Mouse (Mus musculus) hindbrain, postnatal 0 days (tissue): ENCODE results near the gene Ism1. TPM values are rescaled to one million over a fixed set of nuclear protein-coding genes. Genes with fewer than 3 reads are reported as not detected.

ENCODE experiments used
- ATAC-seq: fragments of 200-750 bp; cut with Nextera tagmentation; 2 replicates; pipeline ENCODE4 v1.8.0; 2017; ENCODE audit warnings: mild to moderate bottlenecking, moderate TSS enrichment, moderate library complexity
- DNase-seq: peaks from one replicate; pipeline ENCODE4 v3.0.0-alpha.2; 2015; ENCODE audit warnings: low spot score
- H3K27ac ChIP-seq: fragments of 300-500 bp; sonication (generic); 2 replicates; pipeline ENCODE4 v1.5.1; 2014; ENCODE audit warnings: mild to moderate bottlenecking
- H3K27me3 ChIP-seq: fragments of 300-500 bp; sonication (generic); 2 replicates; pipeline ENCODE4 v1.6.1; 2014; ENCODE audit warnings: low read length, mixed read lengths; ENCODE audit not compliant: insufficient read depth
- H3K36me3 ChIP-seq: fragments of 300-500 bp; sonication (generic); 2 replicates; pipeline ENCODE4 v1.6.1; 2014; ENCODE audit warnings: low read length, mixed read lengths; ENCODE audit not compliant: insufficient read depth
- H3K4me1 ChIP-seq: fragments of 300-500 bp; sonication (generic); 2 replicates; pipeline ENCODE4 v1.6.1; 2014; ENCODE audit warnings: antibody characterized with exemption, low read length, mixed read lengths; ENCODE audit not compliant: insufficient read depth
- H3K4me2 ChIP-seq: fragments of 300-500 bp; sonication (generic); 2 replicates; pipeline ENCODE4 v1.6.1; 2014; ENCODE audit warnings: low read depth, mild to moderate bottlenecking, low read length, moderate library complexity, mixed read lengths
- H3K4me3 ChIP-seq: fragments of 300-500 bp; sonication (generic); 2 replicates; pipeline ENCODE4 v1.5.1; 2014; ENCODE audit warnings: low read length
- H3K9ac ChIP-seq: fragments of 300-500 bp; sonication (generic); replicated peaks from 2 replicates; pipeline ENCODE4 v1.6.1; 2014; ENCODE audit warnings: mild to moderate bottlenecking, low read length, moderate library complexity, mixed read lengths
- H3K9me3 ChIP-seq: fragments of 300-500 bp; sonication (generic); 2 replicates; pipeline ENCODE4 v1.6.1; 2016; ENCODE audit warnings: low read length, mixed read lengths
- CTCF ChIP-seq: IDR thresholded peaks from 2 replicates; pipeline ENCODE4 v1.5.1; 2016; ENCODE audit warnings: antibody characterized with exemption, control low read depth, low read depth
- WGBS: fragments of 180-500 bp; shearing (Covaris S2); extraction: QIAGEN DNeasy Blood & Tissue Kit; methylation state at CpG from one replicate; pipeline ENCODE4 v1.1.7; 2014; 5-methylcytosine and 5-hydroxymethylcytosine counted together
- polyA plus RNA-seq: library from polyadenylated mRNA; unstranded; fragments of >200 nt; fragmentation: Nextera tagmentation; extraction: Ambion mirVana; gene quantifications from 2 replicates; pipeline ENCODE4 v1.2.1, GENCODE M21; 2015
- total RNA-seq: library from RNA; depleted of rRNA; stranded (reverse); fragments of >200 nt; gene quantifications from 2 replicates; pipeline ENCODE4 v1.2.3, GENCODE M21; 2014

Gene Ism1
- total and polyA plus RNA-seq, 2 experiments from 2014 or later, result 0.88 to 2.1 TPM

DNA sequence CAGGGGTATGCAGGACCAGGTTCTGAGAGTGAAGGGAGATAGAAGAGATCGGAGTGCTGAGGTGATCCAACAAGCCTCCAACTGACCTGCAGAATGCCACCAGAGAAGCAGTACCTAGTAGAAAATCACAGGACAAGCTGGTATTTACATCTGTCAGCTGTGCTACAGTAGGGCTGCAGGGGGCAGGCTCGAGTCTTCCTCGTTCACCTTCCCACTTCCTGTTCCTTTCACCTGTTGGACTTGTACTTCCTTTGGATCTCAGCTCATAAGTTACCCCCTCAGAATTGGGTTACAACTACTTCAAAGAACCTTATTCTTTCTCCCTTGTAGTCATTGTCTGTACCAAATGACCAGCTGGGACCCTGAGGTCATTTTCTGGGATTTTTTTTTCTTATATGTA lies 47.4 kb downstream of the Ism1 start:
- Histone ChIP-seq H3K36me3 (no peaks in the 10 kb centered on the region), H3K27me3 (no peaks in the 10 kb centered on the region), H3K4me2 (no peak overlapping the region), H3K9ac (no peak overlapping the region), H3K4me3 (no peak overlapping the region), H3K27ac (no peak overlapping the region), H3K9me3 (no peaks in the 10 kb centered on the region), H3K4me1 (no peaks in the 10 kb centered on the region)
- ATAC-seq (no peak), DNase-seq (no peak)
- WGBS, result 77% methylated on average over 3 of the region's 3 CpGs
- no peak for TF ChIP-seq CTCF

DNA sequence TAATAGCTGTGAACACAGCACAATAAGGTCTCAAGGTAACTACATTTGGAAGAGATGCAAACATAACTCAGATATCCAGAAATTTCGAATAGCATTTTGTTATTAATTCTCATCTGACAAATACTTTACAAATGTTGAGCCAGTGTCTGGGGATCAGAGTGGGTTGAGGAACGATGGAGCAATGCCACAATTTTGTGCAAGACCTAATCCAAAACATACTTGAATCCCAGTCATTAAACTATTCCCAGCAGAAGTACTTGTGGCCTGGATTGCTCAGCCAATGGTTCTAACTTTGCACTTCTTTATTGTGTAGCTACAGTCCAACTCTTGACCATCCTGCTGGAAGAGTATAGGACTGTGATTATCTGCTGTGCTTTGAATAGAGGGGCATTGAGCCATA lies 50.1 kb downstream of the Ism1 start:
- Histone ChIP-seq H3K27me3 (no peaks in the 10 kb centered on the region), H3K4me1 (no peaks in the 10 kb centered on the region), H3K4me3 (no peak overlapping the region), H3K36me3 (no peaks in the 10 kb centered on the region), H3K4me2 (no peak overlapping the region), H3K9me3 (no peaks in the 10 kb centered on the region), H3K27ac (no peak overlapping the region), H3K9ac (no peak overlapping the region)
- DNase-seq, result no peak
- 88% methylated on average over 2 of the region's 2 CpGs for WGBS
- TF ChIP-seq CTCF, result no peak
- ATAC-seq, result no peak

DNA sequence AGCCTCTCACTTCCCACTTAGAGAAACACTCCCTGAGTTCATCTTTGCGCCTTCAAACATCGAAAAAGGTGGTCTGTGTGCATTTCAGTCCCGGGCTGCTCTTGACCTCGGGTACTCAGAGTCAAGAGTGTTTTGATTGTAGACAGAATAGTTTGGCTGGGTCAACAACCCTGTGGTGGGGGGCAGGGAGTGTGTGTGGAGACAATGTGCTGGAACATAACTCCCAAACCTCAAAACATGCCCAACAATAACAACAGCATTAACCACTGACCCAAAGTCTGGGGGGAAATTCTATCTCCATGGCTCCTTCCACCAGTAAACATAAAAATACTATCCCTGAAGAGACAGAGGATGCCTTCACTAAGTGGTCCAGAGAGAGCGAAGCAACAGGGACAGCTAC lies 51.4 kb downstream of the Ism1 start:
- H3K4me2 ChIP-seq, result no peak overlapping the region
- no peaks in the 10 kb centered on the region for H3K9me3 ChIP-seq
- DNase-seq (no peak), ATAC-seq (no peak)
- no peak overlapping the region for H3K9ac ChIP-seq
- 86% methylated on average over 5 of the region's 5 CpGs for WGBS
- H3K36me3 ChIP-seq, result no peaks in the 10 kb centered on the region
- H3K4me3 ChIP-seq, result no peak overlapping the region
- no peak overlapping the region for H3K27ac ChIP-seq
- no peaks in the 10 kb centered on the region for H3K4me1 ChIP-seq
- no peaks in the 10 kb centered on the region for H3K27me3 ChIP-seq
- TF ChIP-seq CTCF, result no peak

DNA sequence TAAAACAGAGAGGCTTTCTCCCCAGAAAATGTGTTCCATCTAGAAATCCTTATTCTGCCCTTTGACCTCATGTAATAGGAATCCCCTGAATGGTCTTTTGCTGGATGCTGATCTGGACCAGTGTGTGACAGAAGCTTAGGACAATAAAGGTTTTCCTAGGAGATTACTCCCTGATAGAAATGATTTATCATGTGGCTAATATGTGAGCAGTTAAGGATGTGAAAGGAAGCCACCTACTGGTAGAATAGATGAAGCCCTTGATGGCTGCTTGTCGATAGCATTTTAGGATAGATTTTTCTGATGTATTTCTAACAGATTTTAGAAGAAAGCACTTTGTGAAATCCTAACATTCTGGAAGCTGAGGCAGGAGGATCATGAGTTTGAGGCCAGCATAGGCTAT lies 64.4 kb downstream of the Ism1 start:
- no peak overlapping the region for H3K27ac ChIP-seq
- WGBS, result 64% methylated on average over 1 of the region's 1 CpGs
- DNase-seq (peak; percentile 20), ATAC-seq (no peak)
- no peak overlapping the region for H3K4me3 ChIP-seq
- no peaks in the 10 kb centered on the region for H3K9me3 ChIP-seq
- no peaks in the 10 kb centered on the region for H3K4me1 ChIP-seq
- no peaks in the 10 kb centered on the region for H3K27me3 ChIP-seq
- H3K4me2 ChIP-seq, result no peak overlapping the region
- no peak overlapping the region for H3K9ac ChIP-seq
- TF ChIP-seq CTCF, result peak; percentile 56
- H3K36me3 ChIP-seq, result no peaks in the 10 kb centered on the region

DNA sequence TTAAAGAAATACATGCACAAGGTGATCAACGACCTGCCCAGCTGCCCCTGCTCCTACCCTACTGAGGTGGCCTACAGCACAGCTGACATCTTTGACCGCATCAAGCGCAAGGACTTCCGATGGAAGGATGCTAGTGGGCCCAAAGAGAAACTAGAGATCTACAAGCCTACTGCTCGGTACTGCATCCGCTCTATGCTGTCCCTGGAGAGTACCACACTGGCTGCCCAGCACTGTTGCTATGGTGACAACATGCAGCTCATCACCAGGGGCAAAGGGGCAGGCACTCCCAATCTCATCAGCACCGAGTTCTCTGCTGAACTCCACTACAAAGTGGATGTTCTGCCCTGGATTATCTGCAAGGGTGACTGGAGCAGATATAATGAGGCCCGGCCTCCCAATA lies 79.0 kb downstream of the Ism1 start:
- peak; percentile 32; the same call in 1 of the 2 replicates for ATAC-seq
- Histone ChIP-seq H3K4me3 (no peak overlapping the region), H3K27ac (no peak overlapping the region), H3K9ac (no peak overlapping the region), H3K9me3 (no peaks in the 10 kb centered on the region), H3K4me2 (no peak overlapping the region), H3K4me1 (no peaks in the 10 kb centered on the region), H3K27me3 (no peaks in the 10 kb centered on the region), H3K36me3 (no peaks in the 10 kb centered on the region)
- no peak for TF ChIP-seq CTCF
- DNase-seq, result no peak
- WGBS, result 67% methylated on average over 8 of the region's 8 CpGs

DNA sequence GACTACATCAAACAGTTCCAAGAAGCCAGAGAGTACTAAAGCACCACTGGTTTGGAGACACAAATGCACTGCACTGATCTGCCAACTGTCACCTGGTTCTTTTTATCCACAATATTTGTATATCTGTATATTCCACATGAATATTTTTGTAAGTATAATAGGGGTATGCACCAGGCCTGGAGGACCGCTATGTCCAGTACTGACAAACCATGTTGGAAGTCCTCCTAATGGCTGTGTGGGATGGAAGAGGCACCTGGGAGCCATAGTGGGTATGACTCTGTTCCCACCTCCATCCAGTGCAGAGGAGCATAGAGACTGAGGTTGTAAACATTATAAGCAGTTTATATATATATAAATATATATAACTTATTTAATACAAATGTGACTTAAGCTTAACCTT lies 79.5 kb downstream of the Ism1 start:
- no peak overlapping the region for H3K4me2 ChIP-seq
- no peak overlapping the region for H3K27ac ChIP-seq
- ATAC-seq (no peak), DNase-seq (no peak)
- no peak for TF ChIP-seq CTCF
- H3K27me3 ChIP-seq, result no peaks in the 10 kb centered on the region
- H3K36me3 ChIP-seq, result no peaks in the 10 kb centered on the region
- H3K4me3 ChIP-seq, result no peak overlapping the region
- no peaks in the 10 kb centered on the region for H3K9me3 ChIP-seq
- 97% methylated on average over 1 of the region's 1 CpGs for WGBS
- no peaks in the 10 kb centered on the region for H3K4me1 ChIP-seq
- H3K9ac ChIP-seq, result no peak overlapping the region

DNA sequence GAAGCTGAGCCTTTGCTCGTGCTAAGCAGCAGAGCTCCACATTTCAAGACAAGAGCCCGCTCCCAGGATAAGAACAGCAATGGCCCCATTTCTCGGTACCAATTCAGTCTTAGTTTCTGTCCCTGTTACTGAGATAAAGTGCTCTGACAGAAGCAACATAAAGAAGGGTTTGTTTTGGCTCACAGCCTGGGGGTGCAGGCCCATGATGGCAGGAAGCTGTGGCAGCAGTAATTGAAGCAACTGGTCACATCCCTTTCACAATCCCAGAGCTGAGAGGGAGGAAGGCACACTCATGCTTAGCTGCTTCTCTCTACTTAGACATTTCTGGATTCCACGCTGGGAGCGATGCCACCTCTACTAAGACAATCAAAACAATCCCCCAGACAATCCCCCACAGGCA lies 86.4 kb downstream of the Ism1 start:
- H3K4me2 ChIP-seq, result no peak overlapping the region
- H3K4me1 ChIP-seq, result no peaks in the 10 kb centered on the region
- 54% methylated on average over 5 of the region's 5 CpGs for WGBS
- no peak overlapping the region for H3K4me3 ChIP-seq
- H3K36me3 ChIP-seq, result no peaks in the 10 kb centered on the region
- ATAC-seq (no peak), DNase-seq (peak; percentile 12)
- no peak overlapping the region for H3K27ac ChIP-seq
- H3K9me3 ChIP-seq, result no peaks in the 10 kb centered on the region
- no peak for TF ChIP-seq CTCF
- H3K9ac ChIP-seq, result no peak overlapping the region
- no peaks in the 10 kb centered on the region for H3K27me3 ChIP-seq
